Mouse (Mus musculus): ENCODE data around the gene Scd2. TPM values are rescaled to one million over a fixed set of nuclear protein-coding genes. Genes with fewer than 3 reads are reported as not detected.
"Not testable (repeated sequence)": the region's sequence is repeated elsewhere in the genome, so short reads cannot be mapped to it uniquely, and the experiment has no call there.

The Scd2 gene
- total and polyA plus RNA-seq, 2 experiments from 2014 or later: 61.2 to 307 TPM

DNA sequence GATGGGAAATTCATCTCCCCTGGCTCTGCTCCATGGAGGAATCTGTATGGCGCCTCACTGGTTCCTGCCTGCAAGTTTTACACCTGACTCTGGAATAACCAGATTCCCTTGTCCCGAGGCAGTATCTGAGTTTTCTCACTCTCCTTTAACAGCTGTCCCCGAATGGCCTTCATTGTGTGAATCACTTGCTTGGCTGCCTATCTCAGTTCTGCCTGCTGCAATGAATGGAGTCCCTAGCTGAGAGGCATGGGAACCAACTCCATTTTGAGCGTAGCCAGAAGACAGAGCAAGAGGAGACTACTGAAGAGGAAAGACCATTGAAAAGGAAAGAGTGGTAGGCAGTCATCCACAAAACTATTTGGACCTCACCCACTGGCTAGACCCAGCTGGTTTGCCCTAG is 19.8 kb upstream of the Scd2 start:
- Histone ChIP-seq H3K4me3 (ENCODE audit: low read depth, low read length) (no peak overlapping the region), H3K9me3 (replicated peaks; ENCODE audit: control insufficient read depth, low read length) (no peaks in the 10 kb centered on the region), H3K4me2 (ENCODE audit: low read depth, low read length) (no peak overlapping the region), H3K27me3 (ENCODE audit: control insufficient read depth, insufficient read depth, low read length) (no peaks in the 10 kb centered on the region), H3K36me3 (replicated peaks; ENCODE audit: control insufficient read depth, insufficient read depth, low read length) (no peaks in the 10 kb centered on the region), H3K9ac (replicated peaks; ENCODE audit: low read depth, low read length) (no peak overlapping the region), H3K4me1 (ENCODE audit: control insufficient read depth, insufficient read depth) (peaks cover 2% of the 10 kb centered on the region; the same call in 1 of the 2 replicates), H3K27ac (ENCODE audit: low read depth) (no peak overlapping the region)
- 70% methylated on average over 4 of the region's 4 CpGs for WGBS
- no peak for DNase-seq (ENCODE audit: low spot score)
- TF ChIP-seq CTCF (IDR thresholded peaks at IDR 0.05; ENCODE audit: low read depth) (no peak), EP300 (IDR thresholded peaks at IDR 0.05; ENCODE audit: low read depth) (no peak)
- ATAC-seq (ENCODE audit: insufficient read depth, low read depth): no peak

DNA sequence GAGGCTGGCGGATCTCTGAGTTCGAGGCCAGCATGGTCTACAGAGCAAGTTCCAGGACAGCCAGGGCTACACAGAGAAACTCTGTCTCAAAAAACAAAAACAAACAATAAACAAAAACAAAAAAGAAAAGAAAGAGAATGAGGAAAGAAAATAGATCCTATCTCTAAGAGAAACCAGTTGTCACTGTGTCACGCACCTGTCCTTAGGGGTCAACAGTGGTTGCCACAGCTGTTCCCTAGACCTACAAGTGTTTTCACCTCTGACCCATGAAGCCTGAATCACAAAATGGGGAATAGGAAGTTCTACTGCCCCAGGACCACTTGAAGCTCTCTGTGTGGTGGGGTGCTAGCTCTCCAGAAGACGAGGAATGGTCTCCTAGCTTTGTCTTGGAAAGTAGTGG is 19.0 kb upstream of the Scd2 start:
- 94% methylated on average over 4 of the region's 4 CpGs for WGBS

DNA sequence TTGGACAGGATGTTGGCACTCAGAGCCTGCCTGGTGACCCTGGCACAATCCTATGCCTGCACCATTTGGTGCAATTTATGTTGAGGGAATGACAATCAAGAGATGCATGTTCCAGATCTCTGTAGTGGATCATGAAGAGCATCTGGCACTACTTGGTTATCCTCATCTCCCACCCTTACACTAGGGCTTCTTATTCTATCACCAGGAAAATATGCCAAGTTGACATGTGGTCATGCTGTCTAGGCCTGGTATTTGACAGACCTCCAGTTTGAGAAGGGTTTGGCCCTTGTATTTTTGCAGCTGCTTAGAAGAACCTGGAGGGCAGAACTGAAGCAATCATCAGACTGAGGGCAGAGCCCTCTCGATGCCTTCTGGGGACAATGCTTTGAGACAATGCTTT is 18.1 kb upstream of the Scd2 start:
- ATAC-seq (ENCODE audit: insufficient read depth, low read depth) (no peak), DNase-seq (ENCODE audit: low spot score) (no peak)
- H3K9ac ChIP-seq (replicated peaks; ENCODE audit: low read depth, low read length): no peak overlapping the region
- H3K4me3 ChIP-seq (ENCODE audit: low read depth, low read length): no peak overlapping the region
- no peak for TF ChIP-seq EP300 (IDR thresholded peaks at IDR 0.05; ENCODE audit: low read depth)
- no peak for TF ChIP-seq CTCF (IDR thresholded peaks at IDR 0.05; ENCODE audit: low read depth)
- peaks cover 6% of the 10 kb centered on the region for H3K4me1 ChIP-seq (ENCODE audit: control insufficient read depth, insufficient read depth)
- no peak overlapping the region for H3K27ac ChIP-seq (ENCODE audit: low read depth)
- WGBS: 80% methylated on average over 1 of the region's 1 CpGs
- no peaks in the 10 kb centered on the region for H3K9me3 ChIP-seq (replicated peaks; ENCODE audit: control insufficient read depth, low read length)
- H3K27me3 ChIP-seq (ENCODE audit: control insufficient read depth, insufficient read depth, low read length): no peaks in the 10 kb centered on the region
- H3K36me3 ChIP-seq (replicated peaks; ENCODE audit: control insufficient read depth, insufficient read depth, low read length): no peaks in the 10 kb centered on the region
- H3K4me2 ChIP-seq (ENCODE audit: low read depth, low read length): no peak overlapping the region

More for the DNA sequence above, 19.0 kb upstream of the Scd2 start:
- Histone ChIP-seq H3K36me3 (replicated peaks; ENCODE audit: control insufficient read depth, insufficient read depth, low read length) (no peaks in the 10 kb centered on the region), H3K4me1 (ENCODE audit: control insufficient read depth, insufficient read depth) (peaks cover 2% of the 10 kb centered on the region; the same call in 1 of the 2 replicates), H3K4me2 (ENCODE audit: low read depth, low read length) (no peak overlapping the region), H3K9ac (replicated peaks; ENCODE audit: low read depth, low read length) (no peak overlapping the region), H3K27ac (ENCODE audit: low read depth) (no peak overlapping the region), H3K4me3 (ENCODE audit: low read depth, low read length) (no peak overlapping the region), H3K9me3 (replicated peaks; ENCODE audit: control insufficient read depth, low read length) (no peaks in the 10 kb centered on the region), H3K27me3 (ENCODE audit: control insufficient read depth, insufficient read depth, low read length) (no peaks in the 10 kb centered on the region)
- DNase-seq (ENCODE audit: low spot score): no peak
- TF ChIP-seq CTCF (IDR thresholded peaks at IDR 0.05; ENCODE audit: low read depth): no peak
- no peak for TF ChIP-seq EP300 (IDR thresholded peaks at IDR 0.05; ENCODE audit: low read depth)
- ATAC-seq (ENCODE audit: insufficient read depth, low read depth): no peak

DNA sequence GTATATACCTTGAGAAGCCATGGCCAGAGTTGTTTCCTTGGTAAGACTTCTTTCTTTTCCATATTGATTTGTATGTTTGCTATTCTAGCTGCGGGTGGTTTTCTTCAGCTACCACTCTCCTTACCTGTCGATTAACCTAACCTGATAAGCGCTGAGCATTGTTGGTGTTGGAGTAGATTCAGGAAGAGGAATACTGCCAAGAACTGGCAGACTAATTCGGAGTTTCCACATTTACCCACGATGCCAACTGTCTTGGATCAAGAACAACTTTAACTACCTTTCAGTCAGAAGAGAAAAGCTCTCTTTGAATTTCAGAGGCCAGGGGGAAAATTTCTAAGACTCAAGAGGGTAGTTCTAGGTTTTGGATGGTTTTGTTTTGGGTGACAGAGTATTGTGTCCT is 16.6 kb upstream of the Scd2 start:
- 45% methylated on average over 5 of the region's 5 CpGs for WGBS
- no peak for TF ChIP-seq CTCF (IDR thresholded peaks at IDR 0.05; ENCODE audit: low read depth)
- no peak for TF ChIP-seq EP300 (IDR thresholded peaks at IDR 0.05; ENCODE audit: low read depth)

DNA sequence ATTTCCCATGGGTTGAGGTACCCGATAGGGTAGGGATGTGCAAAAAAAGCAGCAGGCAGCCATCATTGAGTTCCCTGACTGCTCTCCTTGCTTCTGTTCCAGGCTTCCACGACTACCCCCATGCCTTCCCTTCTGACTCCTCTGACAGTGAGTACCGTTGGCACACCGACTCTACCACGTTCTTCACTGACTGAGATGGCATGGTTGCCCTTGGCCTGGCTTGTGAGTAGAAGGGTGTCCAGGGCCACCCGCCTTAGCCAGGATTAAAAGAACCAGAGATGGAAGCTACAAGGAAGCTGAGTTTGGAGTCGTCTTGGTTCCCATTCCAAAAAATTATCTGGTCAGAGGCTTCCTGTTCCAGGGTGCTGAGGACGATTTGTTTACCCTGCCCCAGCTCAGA is 15.5 kb upstream of the Scd2 start:
- 78% methylated on average over 8 of the region's 8 CpGs for WGBS
- H3K9me3 ChIP-seq (replicated peaks; ENCODE audit: control insufficient read depth, low read length): no peaks in the 10 kb centered on the region
- ATAC-seq (ENCODE audit: insufficient read depth, low read depth) (no peak), DNase-seq (ENCODE audit: low spot score) (no peak)
- H3K9ac ChIP-seq (replicated peaks; ENCODE audit: low read depth, low read length): no peak overlapping the region
- H3K27me3 ChIP-seq (ENCODE audit: control insufficient read depth, insufficient read depth, low read length): no peaks in the 10 kb centered on the region
- no peak overlapping the region for H3K4me2 ChIP-seq (ENCODE audit: low read depth, low read length)
- H3K36me3 ChIP-seq (replicated peaks; ENCODE audit: control insufficient read depth, insufficient read depth, low read length): no peaks in the 10 kb centered on the region
- TF ChIP-seq CTCF (IDR thresholded peaks at IDR 0.05; ENCODE audit: low read depth) (no peak), EP300 (IDR thresholded peaks at IDR 0.05; ENCODE audit: low read depth) (no peak)
- peaks cover 25% of the 10 kb centered on the region for H3K4me1 ChIP-seq (ENCODE audit: control insufficient read depth, insufficient read depth)
- no peak overlapping the region for H3K27ac ChIP-seq (ENCODE audit: low read depth)
- H3K4me3 ChIP-seq (ENCODE audit: low read depth, low read length): no peak overlapping the region

More for the DNA sequence above, 16.6 kb upstream of the Scd2 start:
- H3K9me3 ChIP-seq (replicated peaks; ENCODE audit: control insufficient read depth, low read length): no peaks in the 10 kb centered on the region
- peaks cover 19% of the 10 kb centered on the region for H3K4me1 ChIP-seq (ENCODE audit: control insufficient read depth, insufficient read depth)
- no peaks in the 10 kb centered on the region for H3K36me3 ChIP-seq (replicated peaks; ENCODE audit: control insufficient read depth, insufficient read depth, low read length)
- no peak overlapping the region for H3K27ac ChIP-seq (ENCODE audit: low read depth)
- no peak overlapping the region for H3K4me2 ChIP-seq (ENCODE audit: low read depth, low read length)
- ATAC-seq (ENCODE audit: insufficient read depth, low read depth): no peak
- no peak for DNase-seq (ENCODE audit: low spot score)
- no peak overlapping the region for H3K4me3 ChIP-seq (ENCODE audit: low read depth, low read length)
- no peaks in the 10 kb centered on the region for H3K27me3 ChIP-seq (ENCODE audit: control insufficient read depth, insufficient read depth, low read length)
- no peak overlapping the region for H3K9ac ChIP-seq (replicated peaks; ENCODE audit: low read depth, low read length)

DNA sequence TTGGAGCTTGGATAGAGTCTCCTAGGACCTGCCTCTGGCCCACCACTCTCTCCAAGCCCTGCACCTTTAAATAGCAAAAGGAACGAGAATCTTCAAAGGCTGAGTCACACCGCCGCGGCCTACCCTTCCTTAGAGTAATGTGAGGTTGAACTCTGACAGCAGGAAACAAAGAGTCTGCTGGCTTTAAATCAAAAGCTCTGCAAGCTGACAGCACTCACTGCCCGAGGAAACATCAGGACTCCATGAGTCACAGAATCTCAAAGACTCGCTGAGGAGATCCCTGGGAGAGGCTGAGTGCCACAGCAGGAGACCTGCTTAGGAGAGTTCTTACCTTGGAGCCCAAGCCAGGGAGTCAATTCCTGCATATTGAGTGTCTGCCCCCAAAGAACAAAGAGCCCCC is 12.7 kb upstream of the Scd2 start:
- Histone ChIP-seq H3K4me2 (ENCODE audit: low read depth, low read length) (peak overlapping the region; percentile 34), H3K4me3 (ENCODE audit: low read depth, low read length) (no peak overlapping the region), H3K9me3 (replicated peaks; ENCODE audit: control insufficient read depth, low read length) (no peaks in the 10 kb centered on the region), H3K27ac (ENCODE audit: low read depth) (peak overlapping the region; percentile 80), H3K4me1 (ENCODE audit: control insufficient read depth, insufficient read depth) (peaks cover 42% of the 10 kb centered on the region), H3K36me3 (replicated peaks; ENCODE audit: control insufficient read depth, insufficient read depth, low read length) (no peaks in the 10 kb centered on the region), H3K27me3 (ENCODE audit: control insufficient read depth, insufficient read depth, low read length) (no peaks in the 10 kb centered on the region), H3K9ac (replicated peaks; ENCODE audit: low read depth, low read length) (no peak overlapping the region; the same call in 1 of the 2 replicates)
- WGBS: 2% methylated on average over 6 of the region's 6 CpGs
- DNase-seq (ENCODE audit: low spot score) (peak; percentile 76), ATAC-seq (ENCODE audit: insufficient read depth, low read depth) (no peak)
- TF ChIP-seq EP300 (IDR thresholded peaks at IDR 0.05; ENCODE audit: low read depth) (no peak), CTCF (IDR thresholded peaks at IDR 0.05; ENCODE audit: low read depth) (no peak)

DNA sequence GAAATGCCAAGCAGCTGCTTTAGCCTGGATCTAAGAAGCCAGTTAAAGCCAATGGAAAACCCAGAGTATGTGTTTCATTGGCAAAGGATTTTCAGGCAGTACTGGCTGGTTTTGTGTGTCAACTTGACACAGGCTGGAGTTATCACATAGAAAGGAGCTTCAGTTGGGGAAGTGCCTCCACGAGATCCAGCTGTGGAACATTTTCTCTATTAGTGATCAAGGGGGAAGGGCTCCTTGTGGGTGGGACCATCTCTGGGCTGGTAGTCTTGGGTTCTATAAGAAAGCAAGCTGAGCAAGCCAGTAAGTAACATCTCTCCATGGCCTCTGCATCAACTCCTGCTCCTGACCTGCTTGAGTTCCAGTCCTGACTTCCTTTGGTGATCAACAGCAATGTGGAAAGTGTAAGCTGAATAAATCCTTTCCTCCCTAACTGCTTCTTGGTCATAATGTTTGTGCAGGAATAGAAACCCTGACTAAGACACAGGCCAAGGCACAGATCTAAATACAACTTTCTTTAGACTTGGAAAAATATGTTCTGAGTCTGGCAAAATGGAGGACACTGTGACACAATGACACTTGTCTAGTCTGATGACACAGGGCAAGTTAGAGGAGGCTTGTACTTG is 11.5 kb upstream of the Scd2 start:
- Histone ChIP-seq H3K4me1 (ENCODE audit: control insufficient read depth, insufficient read depth) (peaks cover 40% of the 10 kb centered on the region), H3K27ac (ENCODE audit: low read depth) (peak overlapping the region; percentile 55; the same call in 1 of the 2 replicates)
- H3K4me2 ChIP-seq (ENCODE audit: low read depth, low read length); ATAC-seq (ENCODE audit: insufficient read depth, low read depth); H3K36me3 ChIP-seq (replicated peaks; ENCODE audit: control insufficient read depth, insufficient read depth, low read length); H3K4me3 ChIP-seq (ENCODE audit: low read depth, low read length); H3K27me3 ChIP-seq (ENCODE audit: control insufficient read depth, insufficient read depth, low read length); H3K9ac ChIP-seq (replicated peaks; ENCODE audit: low read depth, low read length); H3K9me3 ChIP-seq (replicated peaks; ENCODE audit: control insufficient read depth, low read length); DNase-seq (ENCODE audit: low spot score): not testable (repeated sequence)
- 42% methylated on average over 1 of the region's 1 CpGs for WGBS
